Mouse (Mus musculus): ENCODE measurements at regions not wholly inside any gene's neighbourhood (a gene's known extent, or its start where the extent isn't known, plus 50 kb on each side); places are given as distances from the start of the nearest gene placed in this dataset.

GRCm38 (mm10) chr6:102977122-102977521 is 404.2 kb upstream of the Cntn3 start:
- no peaks in the 10 kb centered on the region for H3K4me1 ChIP-seq
- no peaks in the 10 kb centered on the region for H3K36me3 ChIP-seq (replicated peaks; ENCODE audit: low read length)
- no peaks in the 10 kb centered on the region for H3K27me3 ChIP-seq (replicated peaks)
- TF ChIP-seq FLI1 (IDR thresholded peaks at IDR 0.05; ENCODE audit: low read length) (no peak), GATA1 (IDR thresholded peaks at IDR 0.05; ENCODE audit: borderline replicate concordance, low read length) (no peak)
- no peak overlapping the region for H3K4me3 ChIP-seq (replicated peaks)
- H3K9me3 ChIP-seq = no peaks in the 10 kb centered on the region

DNA sequence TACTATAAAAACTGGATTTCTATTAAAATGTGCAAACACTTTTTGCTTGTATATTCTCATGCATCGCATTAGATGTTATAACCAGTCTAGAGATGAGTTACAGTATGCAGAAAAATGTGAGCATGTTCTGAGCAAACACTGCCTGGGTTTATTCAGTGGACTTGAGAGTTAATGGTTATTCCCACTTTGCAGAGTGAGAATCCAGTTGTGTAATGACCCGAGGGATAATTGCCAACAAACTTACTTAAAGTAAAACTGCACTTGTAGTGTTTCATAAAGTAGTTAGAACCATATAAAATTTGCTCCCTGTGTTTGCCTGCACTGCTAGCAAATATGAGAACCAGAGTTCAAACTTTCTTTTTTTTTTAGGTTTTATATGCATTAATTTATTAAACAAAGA is 450.4 kb upstream of the Cntn3 start:
- no peak for TF ChIP-seq GATA1 (IDR thresholded peaks at IDR 0.05; ENCODE audit: borderline replicate concordance, low read length)
- TF ChIP-seq FLI1 (IDR thresholded peaks at IDR 0.05; ENCODE audit: low read length) = no peak
- no peaks in the 10 kb centered on the region for H3K36me3 ChIP-seq (replicated peaks; ENCODE audit: low read length)
- H3K9me3 ChIP-seq = no peaks in the 10 kb centered on the region
- H3K4me1 ChIP-seq = no peaks in the 10 kb centered on the region
- no peaks in the 10 kb centered on the region for H3K27me3 ChIP-seq (replicated peaks)
- no peak overlapping the region for H3K4me3 ChIP-seq (replicated peaks)

DNA sequence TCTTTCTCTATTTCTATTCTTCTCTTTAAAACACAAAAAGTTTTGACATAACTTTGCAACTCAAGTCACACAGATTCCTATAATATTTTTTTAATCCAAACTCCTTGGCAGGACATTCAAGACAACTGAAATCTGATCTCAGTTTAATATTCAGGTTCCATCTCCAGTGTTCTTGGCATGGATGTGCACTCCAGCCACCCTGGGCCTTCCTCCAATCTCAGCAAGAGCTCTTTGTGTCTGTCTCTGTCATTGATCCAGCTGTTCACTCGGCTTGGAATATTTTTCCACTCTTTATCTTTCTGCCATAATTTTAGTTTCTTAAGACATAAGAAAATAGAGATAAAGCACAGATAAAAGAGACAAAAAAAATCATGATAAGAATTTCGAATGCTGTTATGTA is 451.1 kb upstream of the Cntn3 start:
- Histone ChIP-seq H3K36me3 (replicated peaks; ENCODE audit: low read length) (no peaks in the 10 kb centered on the region), H3K4me3 (replicated peaks) (no peak overlapping the region), H3K4me1 (no peaks in the 10 kb centered on the region), H3K27me3 (replicated peaks) (no peaks in the 10 kb centered on the region), H3K9me3 (no peaks in the 10 kb centered on the region)
- TF ChIP-seq GATA1 (IDR thresholded peaks at IDR 0.05; ENCODE audit: borderline replicate concordance, low read length) = no peak

- Histone ChIP-seq H3K4me3 (replicated peaks) (no peak overlapping the region), H3K4me1 (no peaks in the 10 kb centered on the region), H3K27me3 (replicated peaks) (no peaks in the 10 kb centered on the region), H3K9me3 (no peaks in the 10 kb centered on the region), H3K36me3 (replicated peaks; ENCODE audit: low read length) (no peaks in the 10 kb centered on the region)
- TF ChIP-seq FLI1 (IDR thresholded peaks at IDR 0.05; ENCODE audit: low read length) = no peak
- no peak for TF ChIP-seq GATA1 (IDR thresholded peaks at IDR 0.05; ENCODE audit: borderline replicate concordance, low read length)
Observed at GRCm38 (mm10) chr6:103028150-103028549, 455.2 kb upstream of the Cntn3 start.

DNA sequence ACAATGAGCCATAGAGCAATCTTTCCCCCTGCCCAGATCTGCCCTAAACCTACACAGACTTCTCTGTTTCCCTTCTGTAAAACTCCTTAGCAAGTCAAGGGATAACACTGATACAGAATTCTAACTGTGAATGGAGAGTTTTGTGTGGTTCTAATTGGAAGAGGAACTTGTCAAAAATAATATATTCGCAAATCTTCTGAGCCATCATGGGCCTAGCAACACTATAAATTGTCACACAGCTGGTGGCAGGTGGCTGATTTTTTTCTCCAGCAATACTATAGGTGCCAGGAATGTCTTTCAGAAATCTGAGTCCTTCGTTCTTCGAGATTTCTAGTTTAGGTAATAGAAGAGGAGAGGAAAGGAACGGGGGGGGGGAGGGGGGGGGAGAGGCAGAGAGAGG is 460.5 kb upstream of the Cntn3 start:
- Histone ChIP-seq H3K4me3 (replicated peaks) (no peak overlapping the region), H3K27me3 (replicated peaks) (no peaks in the 10 kb centered on the region), H3K4me1 (peaks cover 3% of the 10 kb centered on the region; the same call in 1 of the 2 replicates), H3K36me3 (replicated peaks; ENCODE audit: low read length) (no peaks in the 10 kb centered on the region), H3K9me3 (no peaks in the 10 kb centered on the region)
- no peak for TF ChIP-seq GATA1 (IDR thresholded peaks at IDR 0.05; ENCODE audit: borderline replicate concordance, low read length)
- TF ChIP-seq FLI1 (IDR thresholded peaks at IDR 0.05; ENCODE audit: low read length) = no peak

- no peaks in the 10 kb centered on the region for H3K36me3 ChIP-seq (replicated peaks; ENCODE audit: low read length)
- no peak for TF ChIP-seq FLI1 (IDR thresholded peaks at IDR 0.05; ENCODE audit: low read length)
- TF ChIP-seq GATA1 (IDR thresholded peaks at IDR 0.05; ENCODE audit: borderline replicate concordance, low read length) = no peak
- peaks cover 3% of the 10 kb centered on the region; the same call in 1 of the 2 replicates for H3K4me1 ChIP-seq
- H3K9me3 ChIP-seq = no peaks in the 10 kb centered on the region
- H3K27me3 ChIP-seq (replicated peaks) = no peaks in the 10 kb centered on the region
- no peak overlapping the region for H3K4me3 ChIP-seq (replicated peaks)
Observed at GRCm38 (mm10) chr6:103033919-103034318, 461.0 kb upstream of the Cntn3 start.

GRCm38 (mm10) chr6:103060591-103060990 is 449.8 kb upstream of the Chl1 start:
- H3K4me1 ChIP-seq = no peaks in the 10 kb centered on the region
- H3K36me3 ChIP-seq (replicated peaks; ENCODE audit: low read length) = no peaks in the 10 kb centered on the region
- no peaks in the 10 kb centered on the region for H3K27me3 ChIP-seq (replicated peaks)
- TF ChIP-seq GATA1 (IDR thresholded peaks at IDR 0.05; ENCODE audit: borderline replicate concordance, low read length) (no peak), FLI1 (IDR thresholded peaks at IDR 0.05; ENCODE audit: low read length) (no peak)
- H3K9me3 ChIP-seq = no peaks in the 10 kb centered on the region
- no peak overlapping the region for H3K4me3 ChIP-seq (replicated peaks)

- Histone ChIP-seq H3K4me1 (no peaks in the 10 kb centered on the region), H3K36me3 (replicated peaks; ENCODE audit: low read length) (no peaks in the 10 kb centered on the region), H3K27me3 (replicated peaks) (no peaks in the 10 kb centered on the region), H3K9me3 (no peaks in the 10 kb centered on the region), H3K4me3 (replicated peaks) (no peak overlapping the region)
- no peak for TF ChIP-seq FLI1 (IDR thresholded peaks at IDR 0.05; ENCODE audit: low read length)
- no peak for TF ChIP-seq GATA1 (IDR thresholded peaks at IDR 0.05; ENCODE audit: borderline replicate concordance, low read length)
Observed at GRCm38 (mm10) chr6:103106189-103106588, 404.2 kb upstream of the Chl1 start.

GRCm38 (mm10) chr6:103119537-103119936 is 390.8 kb upstream of the Chl1 start:
- no peak for TF ChIP-seq FLI1 (IDR thresholded peaks at IDR 0.05; ENCODE audit: low read length)
- no peak for TF ChIP-seq GATA1 (IDR thresholded peaks at IDR 0.05; ENCODE audit: borderline replicate concordance, low read length)

GRCm38 (mm10) chr6:103140851-103141250 is 369.5 kb upstream of the Chl1 start:
- H3K4me3 ChIP-seq (replicated peaks) = no peak overlapping the region
- H3K9me3 ChIP-seq = no peaks in the 10 kb centered on the region
- H3K4me1 ChIP-seq = no peaks in the 10 kb centered on the region
- H3K27me3 ChIP-seq (replicated peaks) = no peaks in the 10 kb centered on the region
- no peak for TF ChIP-seq GATA1 (IDR thresholded peaks at IDR 0.05; ENCODE audit: borderline replicate concordance, low read length)
- H3K36me3 ChIP-seq (replicated peaks; ENCODE audit: low read length) = no peaks in the 10 kb centered on the region

More at GRCm38 (mm10) chr6:103119537-103119936, 390.8 kb upstream of the Chl1 start:
- Histone ChIP-seq H3K4me1 (no peaks in the 10 kb centered on the region), H3K9me3 (no peaks in the 10 kb centered on the region), H3K4me3 (replicated peaks) (no peak overlapping the region), H3K27me3 (replicated peaks) (no peaks in the 10 kb centered on the region), H3K36me3 (replicated peaks; ENCODE audit: low read length) (no peaks in the 10 kb centered on the region)

DNA sequence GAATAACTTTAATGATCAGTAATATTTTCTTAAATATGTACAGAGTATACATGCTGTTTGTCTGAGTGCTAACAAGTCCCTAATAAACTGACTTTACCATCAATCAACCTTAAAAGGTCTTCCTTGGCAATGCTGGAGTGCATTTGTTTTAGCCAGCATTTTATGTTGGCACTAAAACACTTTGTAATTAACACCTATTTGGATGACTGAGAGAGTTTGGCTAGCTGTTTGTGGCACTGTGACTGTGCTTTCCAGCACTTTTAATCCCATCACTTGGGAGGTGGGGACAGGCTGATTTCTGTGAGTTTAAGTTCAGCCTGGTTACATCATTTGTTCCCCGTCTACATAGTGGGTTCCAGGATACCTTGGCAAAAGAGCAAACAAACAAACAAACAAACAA is 332.5 kb upstream of the Chl1 start:
- no peaks in the 10 kb centered on the region for H3K4me1 ChIP-seq
- H3K36me3 ChIP-seq (replicated peaks; ENCODE audit: low read length) = no peaks in the 10 kb centered on the region
- H3K27me3 ChIP-seq (replicated peaks) = no peaks in the 10 kb centered on the region
- TF ChIP-seq GATA1 (IDR thresholded peaks at IDR 0.05; ENCODE audit: borderline replicate concordance, low read length) (no peak), FLI1 (IDR thresholded peaks at IDR 0.05; ENCODE audit: low read length) (no peak)
- no peaks in the 10 kb centered on the region for H3K9me3 ChIP-seq
- H3K4me3 ChIP-seq (replicated peaks) = no peak overlapping the region
